Mouse (Mus musculus) intestine, embryonic 14.5 days (tissue): ENCODE results near the gene Pim1. TPM values are rescaled to one million over a fixed set of nuclear protein-coding genes. Genes with fewer than 3 reads are reported as not detected.

Source experiments
- ATAC-seq: fragments of 200-750 bp; cut with Nextera tagmentation; replicated peaks from 2 replicates; pipeline ENCODE4 v1.8.0; 2017; ENCODE audit warnings: low read depth, moderate number of reproducible peaks, moderate TSS enrichment, moderate library complexity; ENCODE audit not compliant: low FRiP score, low TSS enrichment
- DNase-seq: peaks from one replicate; pipeline ENCODE4 v3.0.0-alpha.2; 2018; ENCODE audit warnings: low spot score
- H3K27ac ChIP-seq: fragments of 300-500 bp; sonication (generic); 2 replicates; pipeline ENCODE4 v1.5.1; 2014; ENCODE audit warnings: low read depth, mild to moderate bottlenecking, control low read depth
- H3K27me3 ChIP-seq: fragments of 300-500 bp; sonication (generic); replicated peaks from 2 replicates; pipeline ENCODE4 v1.6.1; 2014; ENCODE audit warnings: low read length, control low read depth; ENCODE audit not compliant: control insufficient read depth, insufficient read depth
- H3K36me3 ChIP-seq: fragments of 300-500 bp; sonication (generic); 2 replicates; pipeline ENCODE4 v1.6.1; 2014; ENCODE audit warnings: low read length, control low read depth; ENCODE audit not compliant: control insufficient read depth, insufficient read depth
- H3K4me1 ChIP-seq: fragments of 300-500 bp; sonication (generic); replicated peaks from 2 replicates; pipeline ENCODE4 v1.6.1; 2014; ENCODE audit warnings: low read length, control low read depth, mixed read lengths; ENCODE audit not compliant: control insufficient read depth, insufficient read depth
- H3K4me2 ChIP-seq: fragments of 300-500 bp; sonication (generic); 2 replicates; pipeline ENCODE4 v1.6.1; 2014; ENCODE audit warnings: low read length
- H3K4me3 ChIP-seq: fragments of 300-500 bp; sonication (generic); 2 replicates; pipeline ENCODE4 v1.5.1; 2014; ENCODE audit warnings: low read depth, low read length, control low read depth, mixed read lengths
- H3K9ac ChIP-seq: fragments of 300-500 bp; sonication (generic); 2 replicates; pipeline ENCODE4 v1.6.1; 2014; ENCODE audit warnings: mild to moderate bottlenecking, low read length
- H3K9me3 ChIP-seq: fragments of 300-500 bp; sonication (generic); 2 replicates; pipeline ENCODE4 v1.6.1; 2016; ENCODE audit warnings: low read length, control low read depth; ENCODE audit not compliant: control insufficient read depth
- WGBS: fragments of 180-500 bp; shearing (Covaris S2); extraction: QIAGEN DNeasy Blood & Tissue Kit; methylation state at CpG from one replicate; pipeline ENCODE4 v1.1.7; 2014; 5-methylcytosine and 5-hydroxymethylcytosine counted together
- polyA plus RNA-seq: library from polyadenylated mRNA; unstranded; fragments of >200 nt; fragmentation: Nextera tagmentation; extraction: Ambion mirVana; gene quantifications from 2 replicates; pipeline ENCODE4 v1.2.1, GENCODE M21; 2014

Pim1 gene
- polyA plus RNA-seq, 1 experiment from 2014 or later: 13.6 TPM

DNA sequence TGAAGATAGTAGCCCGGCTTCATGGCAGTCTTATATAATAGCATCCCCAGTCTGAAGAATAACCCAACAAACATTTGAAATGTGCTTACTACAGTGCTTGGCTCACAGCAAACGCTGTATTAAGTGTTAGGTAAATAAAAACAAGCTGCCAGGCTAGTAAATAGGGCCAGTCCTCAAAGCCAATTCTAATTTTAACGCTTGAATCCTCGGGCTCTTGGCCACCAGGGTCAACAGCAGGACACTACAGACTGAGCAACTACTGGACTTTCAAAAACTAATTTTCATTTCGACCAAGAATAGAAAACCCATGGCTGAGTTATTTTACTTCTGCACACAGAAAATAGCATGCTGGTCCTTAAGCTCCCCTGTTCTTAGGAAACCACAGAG lies 30.4 kb upstream of the Pim1 start:
- Histone ChIP-seq H3K36me3 (no peaks in the 10 kb centered on the region), H3K4me1 (peaks cover 31% of the 10 kb centered on the region), H3K4me3 (no peak overlapping the region), H3K27ac (peak overlapping the region; percentile 22; the same call in 1 of the 2 replicates), H3K4me2 (peak overlapping the region; percentile 18; the same call in 1 of the 2 replicates), H3K27me3 (no peaks in the 10 kb centered on the region), H3K9me3 (no peaks in the 10 kb centered on the region), H3K9ac (no peak overlapping the region)
- WGBS: 31% methylated on average over 5 of the region's 5 CpGs
- ATAC-seq (no peak), DNase-seq (no peak)

DNA sequence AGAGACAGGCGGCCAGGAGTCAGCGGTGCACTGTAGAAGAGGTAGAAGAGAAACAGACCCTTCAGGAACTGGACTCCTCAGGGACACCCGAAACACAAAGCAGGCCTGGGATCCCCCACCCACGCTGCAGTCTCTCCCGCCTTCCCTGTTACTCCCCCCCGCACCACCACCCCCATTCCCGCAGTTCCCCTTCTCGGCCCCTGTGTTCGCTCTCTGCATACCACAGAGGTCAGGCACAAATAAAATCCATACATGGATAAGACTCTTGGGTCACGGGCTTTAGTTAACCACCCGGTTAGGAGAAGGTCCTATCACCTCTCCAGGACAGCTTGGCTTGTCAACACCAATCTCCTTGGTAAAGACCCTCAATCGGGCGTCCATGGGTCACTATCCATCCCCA lies 26.9 kb upstream of the Pim1 start:
- H3K27ac ChIP-seq: peak overlapping the region; percentile 95
- peak; percentile 56 for ATAC-seq
- WGBS: 9% methylated on average over 13 of the region's 13 CpGs

DNA sequence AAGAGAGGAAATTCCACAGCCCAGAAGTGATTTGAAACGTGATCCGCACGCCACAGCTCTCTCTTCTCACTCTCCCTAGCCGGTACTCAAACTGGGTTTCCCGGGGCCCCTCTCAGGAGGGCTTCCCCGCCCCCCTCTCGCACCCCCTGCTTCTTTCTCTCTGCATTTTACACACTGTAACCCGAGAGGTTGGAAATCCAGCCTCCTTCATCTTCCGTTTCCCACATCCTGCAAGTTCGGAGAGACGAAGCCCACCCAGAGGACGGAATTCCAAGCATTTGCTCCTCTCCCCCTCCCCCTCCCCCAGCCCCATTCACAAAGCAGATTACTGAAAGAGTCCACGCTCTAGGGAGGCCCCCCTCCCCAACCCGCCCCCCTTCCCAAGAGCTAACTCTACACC lies 26.5 kb upstream of the Pim1 start:
- Histone ChIP-seq H3K4me3 (peak overlapping the region; percentile 25), H3K27me3 (no peaks in the 10 kb centered on the region), H3K27ac (peak overlapping the region; percentile 95), H3K9me3 (no peaks in the 10 kb centered on the region), H3K4me2 (peak overlapping the region; percentile 58), H3K36me3 (no peaks in the 10 kb centered on the region), H3K4me1 (peaks cover 42% of the 10 kb centered on the region), H3K9ac (peak overlapping the region; percentile 49)
- whole genome bisulfite sequencing: 1% methylated on average over 14 of the region's 14 CpGs
- DNase-seq (peak; percentile 85), ATAC-seq (peak; percentile 79)

More for the DNA sequence above, 26.9 kb upstream of the Pim1 start:
- Histone ChIP-seq H3K9ac (peak overlapping the region; percentile 49), H3K4me3 (peak overlapping the region; percentile 25), H3K9me3 (no peaks in the 10 kb centered on the region), H3K4me1 (peaks cover 44% of the 10 kb centered on the region), H3K4me2 (peak overlapping the region; percentile 58), H3K36me3 (no peaks in the 10 kb centered on the region), H3K27me3 (no peaks in the 10 kb centered on the region)
- DNase-seq: no peak

DNA sequence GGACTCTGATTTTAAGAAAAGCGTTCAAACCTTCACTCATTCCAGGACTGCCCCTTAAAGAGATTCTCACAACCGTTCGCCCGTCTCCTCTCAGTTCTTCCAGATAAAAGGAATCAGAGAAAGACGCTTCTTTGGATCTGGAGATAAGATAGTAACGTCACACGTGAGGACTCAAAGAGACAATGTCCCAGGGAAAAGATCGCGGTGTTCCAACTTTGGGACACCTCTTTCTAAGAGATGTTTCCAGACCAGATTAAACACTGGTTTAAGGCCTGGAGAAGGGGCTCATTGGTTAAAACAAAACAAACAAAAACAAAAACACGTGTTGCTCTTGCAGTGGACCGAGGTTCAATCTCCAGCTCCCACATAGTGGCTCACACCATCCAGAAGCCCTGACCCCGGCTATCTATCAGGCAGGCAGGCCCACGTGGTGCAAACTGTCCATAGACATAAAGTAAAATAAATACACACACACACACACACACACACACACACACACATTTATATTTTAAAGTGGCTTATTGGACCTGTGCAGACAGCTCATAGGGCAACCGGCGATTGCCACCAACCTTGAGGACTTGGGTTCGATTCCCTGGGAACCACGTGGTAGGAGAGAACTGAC lies 25.9 kb upstream of the Pim1 start:
- Histone ChIP-seq H3K36me3 (no peaks in the 10 kb centered on the region), H3K4me3 (peak overlapping the region; percentile 25), H3K27me3 (no peaks in the 10 kb centered on the region), H3K9me3 (no peaks in the 10 kb centered on the region), H3K4me2 (peak overlapping the region; percentile 58), H3K27ac (peak overlapping the region; percentile 95), H3K4me1 (peaks cover 38% of the 10 kb centered on the region), H3K9ac (no peak overlapping the region)
- 9% methylated on average over 17 of the region's 17 CpGs for WGBS
- ATAC-seq: no peak
- no peak for DNase-seq

DNA sequence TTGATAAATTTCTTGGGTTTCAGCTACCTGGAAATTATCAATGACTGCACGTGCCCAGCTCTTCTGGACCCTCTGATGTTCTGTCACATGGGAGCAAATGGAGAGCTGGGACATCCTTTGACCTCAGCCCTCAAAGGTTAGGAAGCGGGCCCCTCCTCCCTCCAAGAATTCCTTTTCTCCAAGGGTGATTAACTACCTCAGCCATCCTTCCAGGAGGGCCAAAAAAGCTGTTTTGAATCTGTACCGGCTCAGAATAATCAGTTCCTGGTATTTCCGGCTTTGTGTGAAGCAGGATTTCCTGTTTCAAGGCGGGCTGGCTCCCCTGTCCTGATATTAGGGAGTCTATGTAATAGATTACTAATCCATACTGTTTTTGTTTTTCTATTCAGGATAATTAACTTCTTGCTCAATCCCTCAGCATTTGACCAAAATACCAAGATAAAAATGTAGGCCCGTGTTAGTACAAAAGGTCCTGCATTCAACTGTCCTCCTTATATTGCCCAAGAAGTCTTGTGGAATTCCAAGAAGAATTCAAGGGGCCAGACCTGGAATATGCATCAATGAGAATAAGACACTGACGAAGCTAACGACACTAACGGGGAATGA lies 25.0 kb upstream of the Pim1 start:
- H3K27me3 ChIP-seq: no peaks in the 10 kb centered on the region
- no peak for DNase-seq
- no peak for ATAC-seq
- peak overlapping the region; percentile 95; the same call in 1 of the 2 replicates for H3K27ac ChIP-seq
- H3K4me3 ChIP-seq: no peak overlapping the region
- 27% methylated on average over 9 of the region's 9 CpGs for WGBS
- no peak overlapping the region for H3K9ac ChIP-seq
- H3K9me3 ChIP-seq: no peaks in the 10 kb centered on the region
- H3K4me1 ChIP-seq: peaks cover 43% of the 10 kb centered on the region
- H3K4me2 ChIP-seq: no peak overlapping the region
- no peaks in the 10 kb centered on the region for H3K36me3 ChIP-seq

DNA sequence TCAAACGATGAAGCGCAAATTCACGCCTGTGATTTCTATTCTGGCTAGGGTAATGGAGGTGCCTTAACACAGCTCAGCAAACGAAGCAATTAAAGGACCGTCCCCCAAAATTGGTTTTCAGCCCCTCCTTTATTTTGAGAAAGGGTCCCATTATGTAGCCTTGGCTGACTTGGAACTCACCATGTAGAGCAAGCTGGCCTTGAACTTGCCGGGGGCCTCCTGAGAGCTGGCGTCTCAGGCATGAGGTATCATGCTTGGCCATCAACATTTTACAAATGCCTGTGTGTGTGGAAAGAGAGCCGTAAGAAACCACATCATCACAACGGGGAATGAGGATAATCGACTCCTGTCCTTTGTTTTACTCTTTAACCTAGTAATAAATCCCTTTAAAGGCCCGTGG lies 23.5 kb upstream of the Pim1 start:
- no peaks in the 10 kb centered on the region for H3K36me3 ChIP-seq
- DNase-seq (no peak), ATAC-seq (no peak)
- no peak overlapping the region for H3K9ac ChIP-seq
- no peaks in the 10 kb centered on the region for H3K9me3 ChIP-seq
- 32% methylated on average over 11 of the region's 11 CpGs for WGBS
- H3K4me1 ChIP-seq: peaks cover 45% of the 10 kb centered on the region
- no peaks in the 10 kb centered on the region for H3K27me3 ChIP-seq
- H3K4me2 ChIP-seq: peak overlapping the region; percentile 39
- no peak overlapping the region for H3K4me3 ChIP-seq
- H3K27ac ChIP-seq: peak overlapping the region; percentile 33; the same call in 1 of the 2 replicates

DNA sequence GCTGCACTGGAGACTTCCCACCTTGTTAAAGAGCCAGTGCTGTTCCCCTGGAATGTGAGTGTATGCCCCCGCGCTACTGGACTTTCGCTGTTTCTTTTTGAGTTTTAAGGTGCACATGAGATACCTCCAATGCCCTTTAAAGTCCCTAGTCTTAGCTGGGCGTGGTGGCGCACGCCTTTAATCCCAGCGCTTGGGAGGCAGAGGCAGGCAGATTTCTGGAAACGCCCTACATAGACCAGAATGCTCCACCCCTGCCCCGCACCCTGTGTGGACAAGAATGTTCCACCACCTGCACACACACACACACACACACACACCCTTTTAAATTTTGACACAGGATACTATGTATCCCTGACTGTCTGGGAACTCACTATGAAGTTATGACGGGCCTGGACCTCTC lies 17.1 kb upstream of the Pim1 start:
- Histone ChIP-seq H3K9ac (no peak overlapping the region), H3K4me2 (no peak overlapping the region), H3K36me3 (no peaks in the 10 kb centered on the region), H3K27me3 (no peaks in the 10 kb centered on the region), H3K9me3 (no peaks in the 10 kb centered on the region), H3K27ac (no peak overlapping the region), H3K4me1 (peaks cover 12% of the 10 kb centered on the region), H3K4me3 (no peak overlapping the region)
- ATAC-seq: no peak
- 95% methylated on average over 10 of the region's 10 CpGs for WGBS
- no peak for DNase-seq

DNA sequence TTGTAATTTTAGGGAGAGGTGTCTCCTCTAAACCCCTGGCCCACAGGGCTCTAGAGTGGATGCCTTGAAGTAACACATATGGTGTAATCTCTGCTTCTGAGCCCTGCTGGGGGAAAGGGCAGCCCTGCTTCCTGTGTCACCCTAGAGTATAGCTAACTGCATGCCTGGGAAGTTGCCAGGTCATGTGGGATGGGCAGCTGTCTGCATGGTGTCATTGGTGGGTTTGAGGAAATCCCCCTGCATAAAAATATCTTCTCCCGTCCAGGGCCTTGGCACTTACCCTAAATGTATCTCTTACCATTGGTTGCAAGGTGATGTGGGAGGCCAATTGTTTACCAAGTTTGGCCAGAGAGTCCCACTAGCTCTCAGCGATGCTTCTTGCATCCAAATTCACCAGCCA lies 16.5 kb upstream of the Pim1 start:
- peaks cover 12% of the 10 kb centered on the region for H3K4me1 ChIP-seq
- WGBS: 67% methylated on average over 2 of the region's 2 CpGs
- H3K4me2 ChIP-seq: no peak overlapping the region
- H3K9me3 ChIP-seq: no peaks in the 10 kb centered on the region
- no peak for DNase-seq
- H3K27me3 ChIP-seq: no peaks in the 10 kb centered on the region
- no peak for ATAC-seq
- no peak overlapping the region for H3K4me3 ChIP-seq
- H3K36me3 ChIP-seq: no peaks in the 10 kb centered on the region
- H3K27ac ChIP-seq: no peak overlapping the region
- no peak overlapping the region for H3K9ac ChIP-seq

DNA sequence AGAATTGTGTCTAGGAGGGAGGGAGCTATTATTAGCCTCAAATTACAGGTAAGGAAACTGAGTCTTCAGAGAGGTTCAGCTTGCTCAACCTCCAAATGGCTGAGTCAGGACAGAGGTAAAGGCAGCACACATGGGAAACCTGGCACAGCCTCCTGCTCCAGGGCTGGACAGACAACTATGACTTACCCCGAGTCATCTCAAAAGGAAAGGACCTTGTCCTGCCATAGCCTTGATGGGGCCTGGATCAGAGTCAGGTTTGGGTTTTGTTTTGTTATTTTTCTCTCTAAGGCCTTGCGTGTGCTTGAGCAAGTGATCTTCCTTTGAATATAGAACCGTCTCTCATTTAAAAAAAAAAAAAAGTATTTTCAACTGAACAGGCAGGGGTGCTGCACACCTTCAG lies 15.4 kb upstream of the Pim1 start:
- H3K4me3 ChIP-seq: no peak overlapping the region

More for the DNA sequence above, 15.4 kb upstream of the Pim1 start:
- ATAC-seq: no peak
- H3K9me3 ChIP-seq: no peaks in the 10 kb centered on the region
- no peak overlapping the region for H3K4me2 ChIP-seq
- peaks cover 6% of the 10 kb centered on the region for H3K4me1 ChIP-seq
- no peak overlapping the region for H3K27ac ChIP-seq
- no peak overlapping the region for H3K9ac ChIP-seq
- DNase-seq: no peak
- H3K36me3 ChIP-seq: no peaks in the 10 kb centered on the region
- no peaks in the 10 kb centered on the region for H3K27me3 ChIP-seq
- 98% methylated on average over 3 of the region's 3 CpGs for WGBS
